Mouse (Mus musculus) embryonic facial prominence, embryonic 10.5 days (tissue): ENCODE data around the gene Meaf6. TPM values are rescaled to one million over a fixed set of nuclear protein-coding genes. Genes with fewer than 3 reads are reported as not detected.
A peak's percentile ranks its signal among the peaks of the same experiment; 100 is the strongest.

Experiments used
- DNase-seq: peaks from one replicate; pipeline ENCODE4 v3.0.0-alpha.2; 2017; ENCODE audit warnings: low spot score
- H3K27ac ChIP-seq: fragments of 300-500 bp; sonication (generic); replicated peaks from 2 replicates; pipeline ENCODE4 v1.5.1; 2016; ENCODE audit warnings: mild to moderate bottlenecking
- H3K27me3 ChIP-seq: fragments of 300-500 bp; sonication (generic); replicated peaks from 2 replicates; pipeline ENCODE4 v1.6.1; 2016; ENCODE audit warnings: low read depth, mild to moderate bottlenecking; ENCODE audit not compliant: poor library complexity, severe bottlenecking
- H3K36me3 ChIP-seq: fragments of 300-500 bp; sonication (generic); replicated peaks from 2 replicates; pipeline ENCODE4 v1.6.1; 2016; ENCODE audit warnings: mild to moderate bottlenecking, moderate library complexity
- H3K4me1 ChIP-seq: fragments of 300-500 bp; sonication (generic); 2 replicates; pipeline ENCODE4 v1.6.1; 2016
- H3K4me3 ChIP-seq: fragments of 300-500 bp; sonication (generic); 2 replicates; pipeline ENCODE4 v1.5.1; 2016; ENCODE audit warnings: mild to moderate bottlenecking, moderate library complexity
- H3K9me3 ChIP-seq: fragments of 300-500 bp; sonication (generic); 2 replicates; pipeline ENCODE4 v1.6.1; 2016; ENCODE audit warnings: mild to moderate bottlenecking
- WGBS: fragments of 180-500 bp; shearing (Covaris S2); methylation state at CpG from one replicate; pipeline ENCODE4 v1.1.7; 2016; 5-methylcytosine and 5-hydroxymethylcytosine counted together
- polyA plus RNA-seq: library from polyadenylated mRNA; unstranded; fragments of >200 nt; fragmentation: Nextera tagmentation; extraction: Ambion mirVana; gene quantifications from 2 replicates; pipeline ENCODE4 v1.2.1, GENCODE M21; 2016

Gene Meaf6
- polyA plus RNA-seq: 80.7 and 84.3 TPM in 2 replicates

- peaks cover 49% of the 10 kb centered on the region for H3K36me3 ChIP-seq
- 2% methylated on average over 63 of the region's 63 CpGs for WGBS
- peak within 1 kb of the TSS; percentile 91 for H3K4me3 ChIP-seq
- DNase-seq: peak; percentile 94
- peak within 1 kb of the TSS; percentile 99 for H3K27ac ChIP-seq
- peaks cover 28% of the 10 kb centered on the region for H3K4me1 ChIP-seq
- H3K27me3 ChIP-seq: no peaks in the 10 kb centered on the region
- no peaks in the 10 kb centered on the region for H3K9me3 ChIP-seq
Measured at GRCm38 (mm10) chr4:125084403-125085345, at the start of gene Meaf6. Gene Meaf6, plus strand, starts transcription at chr4:125085134.

DNA sequence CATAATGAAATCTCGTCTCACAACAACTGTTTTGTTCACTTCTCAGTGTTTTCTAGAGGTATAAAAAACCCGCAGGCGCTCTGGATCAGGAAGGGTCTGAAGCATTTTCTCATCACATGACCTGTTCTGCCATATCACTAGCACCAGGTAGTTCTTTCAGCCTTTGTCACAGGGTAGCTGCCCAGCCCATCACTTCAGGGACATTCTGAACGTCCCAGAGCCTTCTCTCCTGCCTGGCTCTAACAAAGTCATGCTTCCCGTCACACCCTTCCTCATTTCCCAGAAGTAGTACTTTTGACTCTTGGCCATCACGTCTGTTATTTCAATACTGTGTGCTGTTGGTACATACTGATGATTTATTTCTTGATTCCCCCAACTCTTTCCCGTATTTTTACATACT lies 40.5 kb upstream of the Meaf6 start:
- H3K4me3 ChIP-seq: no peak overlapping the region
- no peak for DNase-seq
- H3K9me3 ChIP-seq: no peaks in the 10 kb centered on the region
- H3K27me3 ChIP-seq: no peaks in the 10 kb centered on the region
- H3K4me1 ChIP-seq: no peaks in the 10 kb centered on the region
- no peak overlapping the region for H3K27ac ChIP-seq
- H3K36me3 ChIP-seq: peaks cover 99% of the 10 kb centered on the region
- WGBS: 89% methylated on average over 7 of the region's 7 CpGs

DNA sequence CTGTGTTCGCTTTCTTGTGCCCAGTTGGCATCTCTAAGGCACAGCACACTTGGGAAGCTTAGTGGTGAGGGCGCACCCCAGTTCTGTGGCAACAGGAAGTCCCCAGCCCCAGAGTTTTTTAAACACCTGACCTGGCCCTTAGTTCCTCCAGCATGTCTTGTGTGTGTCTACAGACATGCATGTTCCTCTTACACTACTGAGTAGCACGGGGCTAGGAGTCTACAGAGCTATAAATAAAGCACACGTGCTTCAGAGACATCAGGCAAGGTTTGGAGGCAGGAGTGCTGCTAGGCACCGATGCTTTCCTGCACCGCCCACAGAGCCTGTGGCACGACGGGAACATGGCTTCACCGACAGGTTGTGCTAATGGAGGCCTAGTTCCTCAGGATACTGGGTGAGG lies 29.5 kb upstream of the Meaf6 start:
- H3K27me3 ChIP-seq: no peaks in the 10 kb centered on the region
- H3K9me3 ChIP-seq: no peaks in the 10 kb centered on the region
- no peak for DNase-seq
- no peak overlapping the region for H3K27ac ChIP-seq
- H3K4me1 ChIP-seq: peaks cover 36% of the 10 kb centered on the region
- H3K36me3 ChIP-seq: peaks cover 61% of the 10 kb centered on the region
- 93% methylated on average over 9 of the region's 9 CpGs for WGBS
- no peak overlapping the region for H3K4me3 ChIP-seq

- peak; percentile 35 for DNase-seq
- 50% methylated on average over 4 of the region's 4 CpGs for WGBS
Measured at GRCm38 (mm10) chr4:125056476-125056875, 28.5 kb upstream of the Meaf6 start.

DNA sequence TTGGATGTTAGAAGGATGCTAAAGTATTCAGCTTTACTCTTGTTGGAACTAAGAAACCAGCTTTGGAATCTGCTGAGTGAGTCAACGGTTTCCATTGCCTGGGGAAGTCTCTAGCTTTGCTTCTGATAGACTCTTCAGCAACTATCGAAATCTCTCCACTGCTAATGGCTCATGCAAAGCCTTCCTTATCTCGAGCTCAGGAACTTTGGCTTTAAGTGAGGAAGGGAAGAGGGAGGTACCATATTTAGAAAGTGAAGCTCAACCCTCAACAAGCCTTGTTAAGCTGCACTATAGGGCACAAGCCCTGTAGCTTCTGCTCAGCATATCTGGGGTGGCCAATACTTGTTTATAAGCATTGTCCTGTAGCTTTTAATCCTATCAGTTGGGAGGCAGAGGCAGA lies 27.7 kb upstream of the Meaf6 start:
- peak overlapping the region; percentile 61 for H3K27ac ChIP-seq

More at GRCm38 (mm10) chr4:125056476-125056875, 28.5 kb upstream of the Meaf6 start:
- Histone ChIP-seq H3K9me3 (no peaks in the 10 kb centered on the region), H3K4me1 (peaks cover 36% of the 10 kb centered on the region), H3K27ac (peak overlapping the region; percentile 48; the same call in 1 of the 2 replicates), H3K27me3 (no peaks in the 10 kb centered on the region), H3K36me3 (peaks cover 50% of the 10 kb centered on the region), H3K4me3 (no peak overlapping the region)

GRCm38 (mm10) chr4:125058033-125058432 lies 26.9 kb upstream of the Meaf6 start:
- no peak overlapping the region for H3K4me3 ChIP-seq
- H3K4me1 ChIP-seq: peaks cover 36% of the 10 kb centered on the region
- no peak for DNase-seq
- H3K36me3 ChIP-seq: peaks cover 34% of the 10 kb centered on the region
- peak overlapping the region; percentile 61 for H3K27ac ChIP-seq
- no peaks in the 10 kb centered on the region for H3K9me3 ChIP-seq
- WGBS: 51% methylated on average over 5 of the region's 5 CpGs
- H3K27me3 ChIP-seq: no peaks in the 10 kb centered on the region

More for the DNA sequence above, 27.7 kb upstream of the Meaf6 start:
- no peaks in the 10 kb centered on the region for H3K27me3 ChIP-seq
- 43% methylated on average over 3 of the region's 3 CpGs for WGBS
- H3K4me1 ChIP-seq: peaks cover 36% of the 10 kb centered on the region
- peaks cover 42% of the 10 kb centered on the region for H3K36me3 ChIP-seq
- DNase-seq: no peak
- H3K4me3 ChIP-seq: no peak overlapping the region
- no peaks in the 10 kb centered on the region for H3K9me3 ChIP-seq

DNA sequence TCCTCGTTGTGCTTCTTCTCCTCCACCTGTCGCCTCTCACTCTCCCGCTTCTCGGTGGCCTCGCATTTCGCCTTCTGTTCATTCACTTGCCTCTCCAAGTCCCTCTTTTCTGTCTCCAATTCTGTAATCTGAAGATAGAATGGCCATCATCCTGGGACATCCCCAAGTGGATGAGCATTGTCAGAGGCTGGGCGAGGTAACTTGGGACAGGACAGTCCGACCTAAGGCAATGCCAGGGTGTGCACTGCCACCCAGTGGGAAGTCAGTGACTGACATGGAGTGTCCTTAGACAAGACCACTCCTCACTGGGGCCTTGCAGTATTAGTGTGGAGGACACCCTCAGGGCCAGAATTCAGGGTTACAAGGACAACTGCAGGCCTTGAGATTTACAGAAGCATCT lies 25.9 kb upstream of the Meaf6 start:
- peaks cover 36% of the 10 kb centered on the region for H3K4me1 ChIP-seq
- peak; percentile 76 for DNase-seq
- H3K4me3 ChIP-seq: peak overlapping the region; percentile 41
- 0 out of 2 replicates have a peak, but pooled peaks cover 6% of the 10 kb centered on the region for H3K27me3 ChIP-seq
- peaks cover 25% of the 10 kb centered on the region for H3K36me3 ChIP-seq
- no peak overlapping the region for H3K27ac ChIP-seq
- 2% methylated on average over 8 of the region's 8 CpGs for WGBS
- H3K9me3 ChIP-seq: no peaks in the 10 kb centered on the region

DNA sequence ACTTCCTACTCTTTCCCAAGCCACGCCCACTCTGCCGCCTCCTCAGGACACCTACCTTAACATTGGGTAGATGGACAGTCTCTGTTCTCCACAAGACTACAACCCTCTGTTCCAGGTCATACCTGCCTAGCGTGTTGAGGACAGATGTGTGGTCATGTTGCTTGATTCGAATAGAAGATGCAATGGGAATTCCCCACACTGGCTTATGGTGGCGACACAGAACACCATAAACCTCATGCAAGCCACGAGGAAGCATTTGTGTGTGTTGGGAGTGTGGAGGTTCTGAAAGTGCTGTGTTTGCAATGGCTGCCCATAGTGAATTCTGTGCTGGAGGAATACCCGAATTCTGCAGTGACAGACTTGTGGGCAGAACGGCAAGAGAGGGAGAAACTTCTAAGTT lies 21.1 kb upstream of the Meaf6 start:
- H3K27ac ChIP-seq: no peak overlapping the region
- WGBS: 75% methylated on average over 8 of the region's 8 CpGs

GRCm38 (mm10) chr4:125065517-125066307 lies 19.2 kb upstream of the Meaf6 start, which contains the start of gene Dnali1:
Gene Dnali1, minus strand, starts transcription at chr4:125065703.
- WGBS: 4% methylated on average over 26 of the region's 26 CpGs
- Histone ChIP-seq H3K9me3 (no peaks in the 10 kb centered on the region), H3K4me3 (peak within 1 kb of the TSS; percentile 99), H3K4me1 (peaks cover 24% of the 10 kb centered on the region), H3K36me3 (peaks cover 29% of the 10 kb centered on the region), H3K27me3 (0 out of 2 replicates have a peak, but pooled peaks cover 17% of the 10 kb centered on the region), H3K27ac (peak within 1 kb of the TSS; percentile 87)
- peak; percentile 79 for DNase-seq

More for the DNA sequence above, 21.1 kb upstream of the Meaf6 start:
- DNase-seq: no peak
- peaks cover 28% of the 10 kb centered on the region for H3K4me1 ChIP-seq
- 0 out of 2 replicates have a peak, but pooled peaks cover 17% of the 10 kb centered on the region for H3K27me3 ChIP-seq
- no peaks in the 10 kb centered on the region for H3K9me3 ChIP-seq
- no peak overlapping the region for H3K4me3 ChIP-seq
- H3K36me3 ChIP-seq: peaks cover 10% of the 10 kb centered on the region

- H3K9me3 ChIP-seq: no peaks in the 10 kb centered on the region
- DNase-seq: peak; percentile 96
- H3K4me3 ChIP-seq: peak within 1 kb of the TSS; percentile 99
- peaks cover 24% of the 10 kb centered on the region for H3K4me1 ChIP-seq
- H3K36me3 ChIP-seq: peaks cover 39% of the 10 kb centered on the region
- H3K27ac ChIP-seq: peak within 1 kb of the TSS; percentile 87
- 0 out of 2 replicates have a peak, but pooled peaks cover 17% of the 10 kb centered on the region for H3K27me3 ChIP-seq
- WGBS: under 1% methylated on average over 78 of the region's 78 CpGs
Measured at GRCm38 (mm10) chr4:125066490-125067370, 18.2 kb upstream of the Meaf6 start, which contains the start of gene Snip1. Gene Snip1, plus strand, starts transcription at chr4:125066672.

GRCm38 (mm10) chr4:125077700-125078099 lies 7.2 kb upstream of the Meaf6 start:
- no peak for DNase-seq
- Histone ChIP-seq H3K27me3 (no peaks in the 10 kb centered on the region), H3K9me3 (no peaks in the 10 kb centered on the region), H3K36me3 (peaks cover 70% of the 10 kb centered on the region), H3K4me1 (no peaks in the 10 kb centered on the region), H3K4me3 (no peak overlapping the region), H3K27ac (no peak overlapping the region)
- WGBS: 87% methylated on average over 2 of the region's 2 CpGs
